Mouse (Mus musculus) forebrain, embryonic 10.5 days (tissue): ENCODE measurements around the gene Topbp1. TPM values are rescaled to one million over a fixed set of nuclear protein-coding genes. Genes with fewer than 3 reads are reported as not detected.
A peak's percentile ranks its signal among the peaks of the same experiment; 100 is the strongest.

Source experiments
- DNase-seq: peaks from one replicate; pipeline ENCODE4 v3.0.0-alpha.2; 2017; ENCODE audit warnings: low spot score; ENCODE audit errors: extremely low spot score
- H3K27ac ChIP-seq: fragments of 300-500 bp; sonication (generic); 2 replicates; pipeline ENCODE4 v1.5.1; 2016; ENCODE audit warnings: mild to moderate bottlenecking
- H3K27me3 ChIP-seq: fragments of 300-500 bp; sonication (generic); 2 replicates; pipeline ENCODE4 v1.6.1; 2016; ENCODE audit warnings: mild to moderate bottlenecking; ENCODE audit not compliant: poor library complexity, severe bottlenecking
- H3K36me3 ChIP-seq: fragments of 300-500 bp; sonication (generic); replicated peaks from 2 replicates; pipeline ENCODE4 v1.6.1; 2016; ENCODE audit warnings: mild to moderate bottlenecking, moderate library complexity
- H3K4me1 ChIP-seq: fragments of 300-500 bp; sonication (generic); 2 replicates; pipeline ENCODE4 v1.6.1; 2016
- H3K4me3 ChIP-seq: fragments of 300-500 bp; sonication (generic); 2 replicates; pipeline ENCODE4 v1.5.1; 2016; ENCODE audit warnings: mild to moderate bottlenecking, moderate library complexity
- H3K9me3 ChIP-seq: fragments of 300-500 bp; sonication (generic); 2 replicates; pipeline ENCODE4 v1.6.1; 2016; ENCODE audit warnings: mild to moderate bottlenecking, moderate library complexity
- WGBS: fragments of 180-500 bp; shearing (Covaris S2); methylation state at CpG from one replicate; pipeline ENCODE4 v1.1.7; 2016; 5-methylcytosine and 5-hydroxymethylcytosine counted together
- polyA plus RNA-seq: library from polyadenylated mRNA; unstranded; fragments of >200 nt; fragmentation: Nextera tagmentation; extraction: Ambion mirVana; gene quantifications from 2 replicates; pipeline ENCODE4 v1.2.1, GENCODE M21; 2016

The Topbp1 gene
- polyA plus RNA-seq, 1 experiment from 2014 or later, result 96.0 TPM

DNA sequence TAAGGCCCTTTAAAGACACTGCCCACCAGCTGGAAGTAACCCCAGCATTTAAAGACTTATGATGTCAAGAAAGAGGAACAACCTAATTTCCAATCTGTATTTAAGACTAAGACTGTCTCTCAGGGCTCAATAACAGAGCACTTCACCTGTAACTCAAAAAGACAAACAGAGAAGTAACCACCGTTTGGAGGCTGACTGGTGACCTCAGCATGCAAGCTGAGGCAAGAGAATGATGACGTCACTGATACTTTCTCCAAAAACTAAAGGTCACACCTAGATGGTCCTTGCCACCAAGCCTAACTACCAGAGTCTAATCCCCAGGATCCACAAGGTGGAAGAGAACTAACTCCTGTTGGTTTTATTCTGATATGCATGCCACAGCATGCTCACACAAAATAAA lies 55.6 kb downstream of the Topbp1 start:
- no peak overlapping the region for H3K27ac ChIP-seq
- no peak overlapping the region for H3K4me3 ChIP-seq
- WGBS, result 87% methylated on average over 2 of the region's 2 CpGs
- H3K9me3 ChIP-seq, result no peaks in the 10 kb centered on the region
- peaks cover 20% of the 10 kb centered on the region for H3K4me1 ChIP-seq
- H3K36me3 ChIP-seq, result peaks cover 78% of the 10 kb centered on the region
- H3K27me3 ChIP-seq, result no peaks in the 10 kb centered on the region
- no peak for DNase-seq

DNA sequence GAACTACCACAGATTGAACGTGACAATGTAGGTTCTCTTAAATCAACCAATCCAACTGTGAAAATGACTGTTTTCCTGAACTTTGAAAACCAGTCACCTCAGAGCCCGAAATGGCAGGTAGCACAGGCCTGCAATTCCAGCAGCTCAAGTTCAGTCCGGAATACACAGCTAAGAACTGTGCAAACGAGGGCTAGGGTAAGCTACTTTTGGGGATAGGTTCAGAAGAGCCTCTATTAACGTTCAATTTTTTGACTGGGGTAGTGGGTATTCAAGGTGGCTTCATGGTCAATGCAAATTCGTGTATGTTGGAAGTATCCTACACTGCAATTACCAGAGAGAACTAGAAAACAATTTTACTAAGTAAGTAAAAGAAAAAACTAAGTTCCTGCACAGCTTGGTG lies 58.1 kb downstream of the Topbp1 start:
- Histone ChIP-seq H3K27me3 (no peaks in the 10 kb centered on the region), H3K36me3 (peaks cover 63% of the 10 kb centered on the region), H3K27ac (no peak overlapping the region), H3K4me3 (peak overlapping the region; percentile 92), H3K4me1 (peaks cover 33% of the 10 kb centered on the region), H3K9me3 (no peaks in the 10 kb centered on the region)
- no peak for DNase-seq
- WGBS, result 75% methylated on average over 6 of the region's 6 CpGs

DNA sequence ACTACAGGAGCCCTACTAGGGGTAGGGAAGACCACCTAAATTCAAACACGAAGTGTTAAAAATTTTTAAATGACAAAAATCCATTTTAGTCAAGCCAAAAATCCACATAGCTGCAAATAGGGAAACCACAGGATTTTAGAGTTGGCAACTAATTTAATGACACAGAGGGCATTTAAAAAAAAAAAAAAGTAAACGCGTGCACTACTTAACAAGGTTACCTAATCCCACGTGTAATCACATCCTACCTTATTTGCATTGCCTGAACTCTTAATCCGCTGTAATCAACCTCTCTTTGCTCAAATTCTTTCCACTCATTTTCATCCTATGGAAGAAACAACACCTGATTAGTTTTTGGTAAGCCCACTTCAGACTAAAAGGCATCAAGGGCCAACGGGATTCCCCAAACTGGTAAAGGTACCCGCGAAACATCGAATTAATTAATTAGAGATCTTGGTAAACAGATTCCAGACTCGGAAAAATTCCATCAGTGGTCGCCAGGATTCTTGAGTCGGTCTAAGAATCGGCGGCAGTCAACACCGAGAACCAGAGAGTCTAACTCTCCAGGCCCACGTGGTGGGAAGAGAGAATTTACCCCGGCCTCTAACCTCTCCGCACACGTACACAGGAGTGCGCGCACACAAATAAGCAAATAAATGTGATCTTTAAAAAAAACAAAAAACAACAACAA lies 58.9 kb downstream of the Topbp1 start:
- Histone ChIP-seq H3K27ac (peak overlapping the region; percentile 99), H3K27me3 (no peaks in the 10 kb centered on the region), H3K4me1 (peaks cover 33% of the 10 kb centered on the region), H3K36me3 (peaks cover 61% of the 10 kb centered on the region), H3K9me3 (no peaks in the 10 kb centered on the region), H3K4me3 (peak overlapping the region; percentile 92)
- peak; percentile 32 for DNase-seq
- WGBS, result under 1% methylated on average over 21 of the region's 21 CpGs

DNA sequence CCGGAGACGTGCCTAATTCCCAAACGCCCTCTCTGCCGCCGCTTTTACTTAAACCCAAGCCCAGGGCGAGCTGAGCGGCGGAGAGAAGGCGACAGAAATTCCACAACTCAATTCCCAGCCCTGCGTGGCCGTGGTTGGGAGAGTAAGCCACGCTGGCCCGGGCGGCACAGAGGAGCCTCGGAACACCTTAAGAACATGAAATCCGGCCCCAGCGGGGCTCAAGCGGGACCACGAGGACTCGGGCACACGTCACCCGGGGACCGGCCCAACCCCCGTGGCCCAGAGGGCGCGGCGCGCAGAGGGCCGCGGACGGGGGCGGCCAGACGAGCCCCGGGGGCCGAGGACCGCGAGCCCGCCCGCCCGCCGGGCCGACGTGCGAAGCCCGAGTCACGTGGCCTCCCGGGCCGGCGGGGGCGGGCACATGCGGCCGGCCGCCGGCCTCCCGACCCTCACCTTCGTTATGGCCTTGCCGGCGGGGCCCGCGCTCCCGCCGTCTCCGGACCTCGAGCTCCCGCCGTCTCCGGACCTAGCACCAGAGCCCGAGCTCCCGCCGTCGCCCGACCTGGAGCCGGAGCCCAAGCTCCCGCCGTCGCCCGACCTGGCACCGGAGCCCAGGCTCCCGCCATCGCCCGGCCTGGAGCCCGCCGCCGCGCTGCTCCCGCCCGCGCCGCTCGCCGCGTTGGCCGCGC lies 59.7 kb downstream of the Topbp1 start:
- Histone ChIP-seq H3K4me3 (peak overlapping the region; percentile 92), H3K36me3 (peaks cover 53% of the 10 kb centered on the region), H3K27me3 (no peaks in the 10 kb centered on the region), H3K27ac (peak overlapping the region; percentile 99), H3K9me3 (no peaks in the 10 kb centered on the region), H3K4me1 (peaks cover 40% of the 10 kb centered on the region)
- peak; percentile 56 for DNase-seq
- 2% methylated on average over 79 of the region's 94 CpGs for WGBS

DNA sequence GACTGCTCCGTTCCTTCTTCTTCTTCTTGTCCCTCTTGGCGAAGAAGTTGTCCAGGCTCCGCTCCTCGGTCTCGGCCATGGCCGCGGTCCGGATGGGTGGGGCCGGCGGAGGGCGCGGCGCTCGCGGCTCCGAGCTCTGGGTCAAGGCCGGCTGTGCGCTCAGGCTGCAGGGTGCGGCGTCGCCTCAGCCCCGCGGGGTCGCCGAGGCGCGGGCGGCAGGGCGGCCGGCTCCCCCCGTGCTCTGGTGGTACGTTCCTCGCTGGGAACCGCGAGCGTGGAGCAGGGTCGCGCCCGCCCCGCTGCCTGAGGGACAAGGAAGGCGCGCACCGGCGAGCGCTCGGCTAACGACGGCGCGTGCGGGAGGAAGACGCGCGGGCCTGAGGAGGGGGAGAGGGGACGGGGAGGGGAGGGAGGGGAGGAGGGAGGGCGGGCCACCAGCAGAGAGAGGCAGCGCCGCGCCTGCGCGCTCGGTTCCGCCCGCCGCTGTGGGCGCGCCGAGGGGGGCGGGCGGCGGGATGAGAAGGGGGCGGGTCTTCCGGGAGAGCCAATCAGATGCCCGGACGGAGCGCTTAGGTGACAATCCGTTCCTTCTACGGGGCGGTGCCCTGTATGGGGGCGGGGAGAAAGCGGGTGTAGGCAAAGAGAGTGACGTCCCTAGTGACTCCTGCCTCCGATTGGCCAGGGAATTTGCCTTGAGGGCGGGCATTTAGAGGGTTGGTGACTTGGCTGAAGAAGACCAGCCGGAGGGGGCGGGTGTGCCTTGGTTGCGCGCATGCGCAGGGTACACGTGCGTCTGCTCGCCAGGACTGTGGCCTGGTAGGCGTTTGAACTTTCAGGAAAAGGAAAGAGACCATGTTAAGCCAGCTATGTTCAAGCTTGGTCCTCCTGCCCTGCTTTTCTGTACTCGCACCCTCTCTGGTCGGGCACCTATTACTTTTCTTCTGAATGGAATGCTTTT lies 60.6 kb downstream of the Topbp1 start, which contains the start of gene Cdv3:
Gene Cdv3, minus strand, starts transcription at position 551 of the 958 bp plus-strand sequence.
- WGBS, result 2% methylated on average over 94 of the region's 95 CpGs

DNA sequence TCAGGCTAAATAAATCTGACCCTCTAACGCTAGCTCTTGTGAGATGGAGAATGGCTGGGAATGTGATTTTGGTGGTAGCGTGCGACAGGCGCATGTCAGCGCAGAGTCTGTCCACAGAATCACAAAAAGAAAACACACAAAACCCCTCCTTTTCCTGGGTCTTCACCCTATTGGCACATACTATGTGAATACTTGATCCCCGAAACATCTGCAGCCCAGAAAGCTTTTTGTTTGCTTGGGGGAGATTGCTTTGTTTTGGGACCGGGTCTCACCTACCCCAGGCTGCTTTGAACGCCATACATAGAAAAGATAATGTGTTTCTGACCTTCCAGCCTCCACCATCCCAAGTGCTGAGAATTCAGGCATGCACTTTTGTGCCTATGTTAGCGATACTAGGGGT lies 61.3 kb downstream of the Topbp1 start:
- Histone ChIP-seq H3K27me3 (no peaks in the 10 kb centered on the region), H3K36me3 (peaks cover 41% of the 10 kb centered on the region), H3K4me3 (peak overlapping the region; percentile 92), H3K27ac (peak overlapping the region; percentile 99), H3K4me1 (peaks cover 48% of the 10 kb centered on the region), H3K9me3 (no peaks in the 10 kb centered on the region)
- DNase-seq, result no peak
- 60% methylated on average over 9 of the region's 9 CpGs for WGBS

More for the DNA sequence above, 60.6 kb downstream of the Topbp1 start, which contains the start of gene Cdv3:
- H3K4me3 ChIP-seq, result peak within 1 kb of the TSS; percentile 92
- DNase-seq, result peak; percentile 99
- peaks cover 49% of the 10 kb centered on the region for H3K36me3 ChIP-seq
- peaks cover 48% of the 10 kb centered on the region for H3K4me1 ChIP-seq
- H3K9me3 ChIP-seq, result no peaks in the 10 kb centered on the region
- H3K27ac ChIP-seq, result peak within 1 kb of the TSS; percentile 99
- no peaks in the 10 kb centered on the region for H3K27me3 ChIP-seq

DNA sequence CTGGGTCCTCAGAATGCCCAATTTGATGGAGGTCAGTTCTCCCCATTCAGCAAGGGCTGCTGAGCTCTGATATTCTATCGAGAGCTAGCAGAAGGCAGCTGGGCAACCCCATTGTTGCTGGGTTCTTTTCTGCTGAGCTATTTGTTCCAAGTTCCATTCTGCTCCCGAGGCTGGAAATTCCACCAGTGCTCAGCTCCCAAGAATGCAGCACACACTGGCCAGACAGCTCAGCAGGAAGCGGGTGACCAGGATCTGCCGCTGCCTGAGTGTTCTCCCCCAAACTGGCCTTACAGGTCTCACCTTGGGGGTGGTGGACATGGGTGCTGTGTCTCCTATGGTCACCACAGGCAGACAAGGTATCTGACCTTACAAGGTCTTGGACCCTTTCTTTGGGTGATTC lies 64.9 kb downstream of the Topbp1 start:
- peaks cover 20% of the 10 kb centered on the region for H3K36me3 ChIP-seq
- WGBS, result 75% methylated on average over 4 of the region's 4 CpGs
- peaks cover 36% of the 10 kb centered on the region for H3K4me1 ChIP-seq
- DNase-seq, result no peak
- no peak overlapping the region for H3K4me3 ChIP-seq
- H3K9me3 ChIP-seq, result no peaks in the 10 kb centered on the region
- peak overlapping the region; percentile 6; the same call in 1 of the 2 replicates for H3K27ac ChIP-seq
- no peaks in the 10 kb centered on the region for H3K27me3 ChIP-seq

DNA sequence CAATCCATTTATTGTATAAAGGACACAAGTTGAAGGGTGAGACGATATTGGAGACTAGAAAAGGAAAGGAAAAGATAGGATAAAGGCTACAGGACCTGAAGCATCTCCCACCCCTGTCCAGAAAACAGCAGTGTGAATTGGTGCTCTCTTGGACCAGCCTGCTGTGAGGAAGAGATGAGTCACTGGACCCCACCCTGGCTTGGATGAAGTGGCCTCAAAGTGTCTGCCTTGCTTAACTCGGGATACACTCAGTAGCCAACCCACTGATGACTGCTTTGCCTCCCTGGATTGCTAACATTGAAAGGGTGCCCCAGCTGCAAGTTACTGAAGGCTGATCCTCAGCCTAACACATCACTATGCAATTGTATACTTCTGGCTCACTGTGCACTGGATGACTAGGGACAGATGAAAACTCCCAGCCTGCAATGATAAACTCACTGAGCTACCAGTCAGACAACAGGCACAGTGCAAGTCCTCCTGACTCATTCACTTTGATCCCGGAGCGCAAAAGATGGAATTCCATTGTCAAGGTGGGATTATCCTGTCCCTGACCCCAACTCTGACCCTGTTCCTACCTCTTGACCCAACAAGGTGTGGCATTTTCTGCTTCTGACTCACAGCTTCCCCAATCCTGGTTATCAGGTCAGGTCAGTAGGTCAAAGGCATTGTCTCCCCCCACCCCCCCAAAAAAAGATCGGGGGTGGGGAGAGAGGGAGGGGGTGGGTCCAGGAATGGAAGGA lies 67.4 kb downstream of the Topbp1 start:
- H3K27me3 ChIP-seq, result no peaks in the 10 kb centered on the region
- WGBS, result 75% methylated on average over 5 of the region's 5 CpGs
- H3K27ac ChIP-seq, result no peak overlapping the region
- H3K9me3 ChIP-seq, result no peaks in the 10 kb centered on the region
- DNase-seq, result no peak
- H3K4me3 ChIP-seq, result no peak overlapping the region
- H3K4me1 ChIP-seq, result peaks cover 32% of the 10 kb centered on the region
- H3K36me3 ChIP-seq, result peaks cover 18% of the 10 kb centered on the region

DNA sequence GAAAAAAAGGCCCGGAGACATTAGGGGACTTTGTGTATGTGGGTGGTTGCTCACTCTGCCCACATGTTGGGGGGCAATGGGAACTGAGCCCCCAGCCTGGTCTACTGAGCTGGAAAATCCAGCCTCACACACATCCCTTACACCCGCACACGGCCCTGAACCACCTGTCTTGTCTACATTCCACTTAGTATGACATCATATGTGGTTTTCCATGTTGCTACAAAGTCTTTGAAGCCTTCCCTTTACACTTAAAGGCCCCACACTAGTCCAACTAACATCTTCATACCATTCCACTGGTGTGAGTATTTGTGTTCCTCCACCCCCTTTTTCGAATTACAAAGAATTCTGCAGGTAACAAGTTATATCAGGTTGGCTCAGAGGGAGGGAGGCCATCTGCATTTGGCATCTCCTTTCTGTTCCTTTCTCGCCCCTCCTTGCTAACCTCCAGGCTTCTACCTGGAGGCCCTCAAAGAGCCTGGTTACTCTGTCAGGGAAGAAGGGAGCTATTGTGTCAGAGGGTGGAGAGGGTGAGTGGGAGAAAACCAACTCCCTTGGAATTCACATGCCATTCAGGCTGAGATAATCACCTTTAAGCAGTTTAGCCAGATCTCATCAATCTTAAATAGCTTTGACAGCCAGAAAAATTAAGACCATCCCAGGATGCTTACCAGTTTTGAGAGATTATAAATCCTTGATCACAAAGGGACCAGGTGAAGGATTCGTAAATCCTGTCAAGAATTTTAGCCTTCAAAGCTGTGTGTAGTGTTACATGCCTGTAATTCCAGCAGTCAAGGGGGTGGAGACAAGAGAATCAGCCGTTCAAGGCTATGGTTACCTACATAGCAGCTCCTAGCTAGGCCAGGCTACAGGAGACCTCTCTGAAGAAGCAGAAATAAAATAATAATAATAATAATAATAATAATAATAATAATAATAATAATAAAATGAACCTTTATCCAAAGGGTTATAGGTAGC lies 71.6 kb downstream of the Topbp1 start:
- no peaks in the 10 kb centered on the region for H3K9me3 ChIP-seq
- 71% methylated on average over 7 of the region's 7 CpGs for WGBS
- peaks cover 27% of the 10 kb centered on the region for H3K4me1 ChIP-seq
- no peaks in the 10 kb centered on the region for H3K36me3 ChIP-seq
- no peaks in the 10 kb centered on the region for H3K27me3 ChIP-seq
- H3K4me3 ChIP-seq, result no peak overlapping the region
- H3K27ac ChIP-seq, result no peak overlapping the region
- no peak for DNase-seq

DNA sequence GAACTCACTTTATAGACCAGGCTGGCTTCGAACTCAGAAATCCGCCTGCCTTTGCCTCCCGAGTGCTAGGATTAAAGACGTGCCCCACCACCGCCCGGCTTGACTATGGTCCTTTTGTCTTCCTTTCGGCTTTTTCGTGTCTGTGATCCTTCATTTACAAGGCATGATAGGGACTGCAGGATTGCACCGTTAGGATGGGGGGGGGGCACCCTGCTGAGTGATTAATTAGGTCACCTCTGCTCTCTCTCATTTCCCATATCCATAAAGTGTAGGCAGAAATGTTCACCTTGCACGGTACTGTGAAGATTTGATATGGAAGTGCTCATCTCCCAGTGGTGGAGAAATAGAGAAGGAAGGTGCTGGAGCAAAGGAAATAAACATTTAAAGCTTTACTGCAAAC lies 73.7 kb downstream of the Topbp1 start:
- Histone ChIP-seq H3K36me3 (no peaks in the 10 kb centered on the region), H3K27ac (no peak overlapping the region), H3K27me3 (no peaks in the 10 kb centered on the region), H3K4me3 (no peak overlapping the region), H3K9me3 (no peaks in the 10 kb centered on the region), H3K4me1 (peaks cover 26% of the 10 kb centered on the region)
- DNase-seq, result no peak
- 55% methylated on average over 10 of the region's 10 CpGs for WGBS

DNA sequence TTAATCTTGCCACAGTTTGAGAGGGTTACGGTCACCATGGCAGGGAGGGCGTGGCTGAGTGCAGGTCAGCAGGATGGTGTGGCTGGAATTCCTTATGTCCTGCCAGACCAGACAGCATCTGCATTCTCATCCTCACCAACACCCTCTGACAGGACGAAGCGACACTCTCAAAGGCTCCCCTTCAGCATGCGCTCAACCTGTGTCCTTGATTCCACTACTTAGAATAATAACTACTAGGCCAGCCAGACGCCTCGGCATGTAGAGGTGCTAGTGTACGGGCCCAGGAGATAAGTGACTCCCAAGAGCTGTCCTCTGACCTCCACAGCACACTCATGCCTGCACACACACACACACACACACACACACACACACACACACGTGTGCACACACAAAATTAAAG lies 74.2 kb downstream of the Topbp1 start:
- H3K27me3 ChIP-seq, result no peaks in the 10 kb centered on the region
- H3K27ac ChIP-seq, result no peak overlapping the region
- peaks cover 26% of the 10 kb centered on the region for H3K4me1 ChIP-seq
- WGBS, result 72% methylated on average over 9 of the region's 9 CpGs
- no peaks in the 10 kb centered on the region for H3K36me3 ChIP-seq
- no peak for DNase-seq
- H3K4me3 ChIP-seq, result no peak overlapping the region
- H3K9me3 ChIP-seq, result no peaks in the 10 kb centered on the region
